Mouse (Mus musculus): ENCODE data around the gene Aff4.
"Not testable (repeated sequence)": the region's sequence is repeated elsewhere in the genome, so short reads cannot be mapped to it uniquely, and the experiment has no call there.

Gene Aff4

DNA sequence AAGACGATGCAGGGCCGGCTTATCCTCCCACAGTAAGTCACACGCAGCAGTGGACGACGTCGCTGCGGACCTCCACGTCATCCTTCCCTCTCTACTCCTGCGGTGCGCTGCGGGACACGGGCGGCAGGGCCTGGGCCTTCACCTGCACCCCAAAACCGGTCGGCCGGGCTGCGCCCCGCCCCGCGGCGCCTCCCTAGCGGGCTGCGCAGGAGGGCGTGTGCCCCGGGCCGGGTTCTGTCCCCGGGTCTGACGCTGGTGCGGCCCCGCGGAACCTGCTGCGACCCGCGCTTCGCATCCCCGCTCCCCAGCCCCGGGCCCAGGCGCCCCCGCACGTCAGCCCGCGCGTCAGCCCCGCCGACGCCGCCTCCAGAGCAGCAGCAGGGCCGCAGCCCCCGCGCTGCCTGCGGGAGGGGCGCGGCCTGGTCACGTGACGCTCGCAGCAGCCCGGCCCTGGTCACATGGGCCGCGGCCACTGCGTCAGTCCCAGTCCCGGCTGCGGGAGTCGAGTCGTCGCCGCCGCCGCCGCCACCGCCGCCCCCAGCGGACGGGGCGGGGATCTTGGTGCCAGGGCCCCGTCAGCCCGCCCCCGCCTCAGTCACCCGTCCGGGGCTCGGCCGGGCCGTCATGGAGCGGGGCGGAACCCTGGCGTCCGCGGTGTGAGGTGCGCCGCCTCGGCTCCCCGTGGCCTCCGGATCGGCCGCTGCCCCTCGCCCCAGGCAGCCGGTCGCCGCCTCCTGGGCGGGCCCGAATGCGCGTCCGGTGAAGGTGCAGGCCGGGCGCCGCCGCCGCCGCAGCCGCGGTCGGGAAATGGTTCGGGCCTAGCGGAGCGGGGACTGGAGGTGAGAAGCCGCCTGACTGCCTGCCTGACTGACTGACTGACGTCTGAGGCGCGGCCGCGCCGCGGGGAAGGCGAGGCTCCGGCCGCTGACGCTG is at the start of gene Aff4:
Gene Aff4, plus strand, starts transcription at position 543 of the 933 bp plus-strand sequence.
- DNase-seq: peak; percentile 96

DNA sequence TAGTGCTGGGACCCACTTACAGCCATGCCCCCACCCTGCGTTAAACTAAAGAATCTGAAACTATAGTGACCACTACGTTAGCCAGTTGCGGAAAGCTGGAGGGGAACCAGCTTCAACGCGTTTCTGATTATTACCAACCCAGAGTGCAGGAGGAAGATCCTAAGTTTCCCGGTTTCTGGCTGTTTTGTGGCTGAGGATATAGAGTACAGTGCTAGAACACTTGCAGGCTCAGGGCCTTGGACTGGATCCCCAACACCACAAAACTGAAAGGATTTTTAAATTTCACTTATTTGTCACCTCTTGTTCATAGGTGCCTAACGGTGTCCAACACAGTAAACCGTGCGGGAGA is 49.5 kb upstream of the Aff4 start:
- DNase-seq: no peak

DNA sequence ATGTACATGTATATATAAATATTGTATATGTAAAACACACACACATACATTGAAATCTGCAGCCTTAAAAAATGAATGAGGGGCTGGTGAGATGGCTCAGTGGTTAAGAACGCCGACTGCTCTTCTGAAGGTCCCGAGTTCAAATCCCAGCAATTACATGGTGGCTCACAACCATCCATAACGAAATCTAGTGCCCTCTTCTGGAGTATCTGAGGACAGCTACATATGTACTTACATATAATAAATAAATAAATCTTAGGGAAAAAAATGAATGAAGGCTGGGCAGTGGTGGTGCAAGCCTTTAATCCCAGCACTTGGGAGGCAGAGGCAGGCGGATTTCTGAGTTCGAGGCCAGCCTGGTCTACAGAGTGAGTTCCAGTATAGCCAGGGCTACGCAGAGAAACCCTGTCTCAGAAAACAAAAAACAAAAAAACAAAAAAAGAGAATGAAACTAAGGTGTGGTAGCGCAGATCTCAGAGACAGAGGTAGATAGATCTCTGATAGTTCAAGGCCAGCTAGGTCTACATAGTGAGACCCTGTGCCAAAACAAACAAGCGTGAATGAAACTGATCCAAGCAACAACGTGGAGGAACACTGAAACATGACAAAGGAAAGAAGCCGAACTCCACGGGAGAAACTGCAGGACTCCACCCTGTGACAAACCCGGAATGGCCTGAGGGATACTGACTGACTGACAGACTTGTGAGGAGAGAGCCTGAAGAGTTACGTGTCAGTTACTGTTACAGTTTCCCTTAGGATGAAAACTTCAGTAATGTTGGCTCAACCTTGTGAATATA is 46.4 kb upstream of the Aff4 start:
- no peak for DNase-seq

DNA sequence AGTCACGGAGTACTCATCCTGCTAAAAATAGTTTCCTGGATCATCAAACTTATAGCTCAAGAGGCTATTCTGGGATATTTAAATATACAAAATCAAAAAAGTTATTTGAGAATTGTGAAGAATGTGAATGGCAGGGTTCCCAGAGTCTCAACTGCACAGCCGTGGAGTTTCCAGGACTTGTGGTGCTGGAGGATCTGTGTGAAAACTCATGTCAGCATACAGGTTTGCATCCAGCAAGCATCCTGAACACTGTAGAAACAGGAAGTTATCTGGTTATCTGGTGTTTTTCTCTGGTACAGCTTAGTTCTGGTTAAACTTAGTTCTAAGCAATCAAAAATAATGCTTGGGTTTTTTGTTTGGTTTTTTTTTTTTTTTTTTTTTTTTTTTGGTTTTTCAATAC is 43.7 kb upstream of the Aff4 start:
- DNase-seq: no peak

DNA sequence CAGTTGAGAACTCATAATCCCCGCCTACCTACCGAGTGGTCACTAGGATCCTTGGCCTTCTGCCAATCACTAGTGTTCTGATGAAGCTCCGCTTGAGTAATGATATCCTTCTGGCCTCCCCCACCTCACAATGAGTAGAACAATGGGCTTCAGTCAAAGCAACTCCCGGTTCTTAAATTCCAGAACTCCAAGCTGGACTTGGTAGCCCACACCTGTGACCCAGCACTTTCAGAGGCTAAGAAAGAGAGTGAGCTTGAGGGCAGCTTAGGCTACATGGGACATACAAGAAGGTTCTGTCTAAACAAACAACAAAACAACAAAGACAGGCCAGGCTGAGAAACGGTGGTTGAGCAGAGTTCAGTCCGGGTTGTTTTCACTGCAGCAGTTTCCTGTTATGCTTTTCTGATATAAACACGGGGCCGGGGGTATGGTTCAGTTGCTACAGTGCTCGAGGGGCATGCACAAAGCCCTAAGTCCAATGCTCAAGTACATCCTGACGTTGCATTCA is 43.0 kb upstream of the Aff4 start:
- DNase-seq: no peak

DNA sequence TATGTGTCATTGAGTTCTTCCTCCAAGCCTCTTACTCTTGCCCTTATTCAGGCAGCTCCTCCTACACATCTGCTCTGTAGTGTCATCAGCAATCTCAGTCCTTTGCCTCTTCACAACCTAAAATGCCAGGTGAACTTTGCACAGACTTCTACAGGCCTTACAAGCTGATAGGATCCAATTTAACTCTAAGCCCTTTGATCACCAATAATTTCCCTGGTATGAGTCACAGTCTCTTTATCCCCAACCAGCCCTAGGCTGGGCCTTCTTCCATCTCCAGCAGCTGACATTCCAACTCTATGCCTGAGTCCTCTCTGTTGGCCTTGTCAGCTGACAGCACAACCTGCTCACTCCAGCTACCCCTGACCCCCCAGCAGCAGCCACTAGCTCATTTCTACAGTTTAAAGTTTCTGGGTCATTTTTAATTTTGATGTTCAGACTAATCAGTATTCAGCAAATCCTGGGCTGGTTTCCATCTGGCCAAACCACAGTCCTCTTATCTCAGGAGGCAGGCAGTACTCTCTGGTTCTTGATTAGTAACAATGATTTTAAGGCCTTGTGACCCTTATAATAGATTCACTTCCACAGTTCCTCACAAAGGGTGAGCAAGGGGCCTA is 42.3 kb upstream of the Aff4 start:
- DNase-seq: no peak

DNA sequence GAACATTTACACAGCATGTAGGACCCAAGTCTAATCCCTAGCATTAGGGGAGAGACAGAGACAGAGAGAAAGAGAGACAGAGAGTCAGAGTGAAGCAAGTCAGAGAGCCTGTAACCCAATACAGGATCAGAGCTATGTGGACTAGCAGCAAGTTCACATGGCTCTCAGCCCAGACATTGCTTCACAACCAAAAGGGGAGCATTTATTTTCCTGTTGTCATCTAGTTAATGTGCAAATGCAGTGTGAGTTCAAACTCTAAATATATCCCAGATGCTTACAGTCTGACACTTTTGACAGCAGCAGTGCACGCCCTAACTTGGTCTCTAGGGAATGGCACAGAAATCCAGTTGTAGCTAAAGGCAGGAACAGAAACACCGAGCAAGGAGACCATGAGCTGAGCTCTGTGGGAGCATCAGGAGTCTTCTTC is 41.7 kb upstream of the Aff4 start:
- no peak for DNase-seq

DNA sequence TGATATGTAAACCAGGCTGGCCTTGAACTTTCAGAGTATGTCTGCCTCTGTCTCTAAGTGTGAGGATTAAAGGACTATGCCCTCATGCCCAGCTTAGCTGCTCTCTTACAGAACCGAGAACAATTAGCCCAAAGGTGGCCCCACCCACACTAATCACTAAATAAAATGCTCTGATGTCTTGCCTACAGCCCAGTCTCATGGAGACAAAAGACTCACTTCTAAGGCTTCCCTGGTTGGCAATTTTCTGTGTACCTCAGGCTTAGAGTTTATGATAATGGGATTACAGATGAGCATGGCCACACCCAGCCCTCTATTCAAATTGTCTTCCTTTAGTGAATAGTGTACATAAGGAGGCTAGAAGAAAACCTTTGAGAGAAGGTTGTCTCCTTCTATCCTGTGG is 39.2 kb upstream of the Aff4 start:
- no peak for DNase-seq

DNA sequence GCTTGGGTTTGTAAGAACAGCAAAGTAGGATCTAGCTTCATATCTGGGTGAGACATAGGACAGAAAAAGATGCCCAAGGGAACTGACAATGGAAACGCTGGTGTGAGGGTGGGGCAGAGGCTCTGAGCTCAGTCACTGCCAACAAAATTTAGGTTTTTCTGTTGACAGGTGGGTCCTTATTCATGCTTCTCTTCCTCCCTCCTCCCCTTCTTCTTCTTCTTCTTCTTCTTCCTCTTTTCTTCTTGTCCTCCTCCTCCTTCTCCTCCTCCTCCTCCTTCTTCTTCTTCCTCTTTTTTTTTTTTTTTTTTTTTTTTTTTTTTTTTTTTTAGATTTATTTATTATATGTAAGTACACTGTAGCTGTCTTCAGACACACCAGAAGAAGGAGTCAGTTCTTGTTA is 37.8 kb upstream of the Aff4 start:
- DNase-seq: not testable (repeated sequence)

DNA sequence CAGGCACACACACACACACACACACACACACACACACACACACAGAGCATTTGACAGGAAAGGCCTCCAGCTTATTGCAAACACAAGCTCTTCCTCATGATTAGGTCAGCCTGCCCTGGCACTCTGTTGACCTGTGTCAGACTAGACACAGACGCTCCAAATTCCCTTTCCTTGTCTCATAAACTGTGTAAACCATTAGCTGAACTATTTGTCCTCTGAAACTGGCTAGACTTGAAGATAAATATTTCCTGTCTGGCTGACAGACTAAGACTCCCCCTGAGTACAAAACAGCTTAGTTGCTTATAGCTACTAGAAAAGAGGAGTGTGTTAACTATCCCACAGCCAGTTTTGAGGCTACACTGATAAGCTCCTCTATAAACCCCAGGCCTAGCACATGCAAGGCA is 35.9 kb upstream of the Aff4 start:
- no peak for DNase-seq

DNA sequence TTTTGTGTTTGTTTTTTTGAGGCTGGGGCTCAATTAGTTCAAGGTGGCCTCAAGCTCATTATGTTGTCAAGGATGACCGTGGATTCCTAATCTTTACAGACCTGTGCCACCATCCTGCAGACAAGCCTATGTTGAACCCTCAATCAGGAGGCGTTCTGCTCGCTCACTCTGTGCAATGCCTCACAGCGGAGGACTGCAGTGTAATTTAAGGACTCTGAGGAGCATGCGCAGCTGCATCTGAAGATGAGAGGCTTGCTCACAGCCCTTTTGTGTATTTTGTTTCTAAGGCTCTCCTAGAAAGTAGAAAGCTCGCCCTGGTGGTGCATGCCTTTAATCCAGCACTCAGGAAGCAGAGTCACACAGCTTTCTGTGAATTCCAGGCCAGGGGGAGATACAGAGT is 33.6 kb upstream of the Aff4 start:
- peak; percentile 52 for DNase-seq

DNA sequence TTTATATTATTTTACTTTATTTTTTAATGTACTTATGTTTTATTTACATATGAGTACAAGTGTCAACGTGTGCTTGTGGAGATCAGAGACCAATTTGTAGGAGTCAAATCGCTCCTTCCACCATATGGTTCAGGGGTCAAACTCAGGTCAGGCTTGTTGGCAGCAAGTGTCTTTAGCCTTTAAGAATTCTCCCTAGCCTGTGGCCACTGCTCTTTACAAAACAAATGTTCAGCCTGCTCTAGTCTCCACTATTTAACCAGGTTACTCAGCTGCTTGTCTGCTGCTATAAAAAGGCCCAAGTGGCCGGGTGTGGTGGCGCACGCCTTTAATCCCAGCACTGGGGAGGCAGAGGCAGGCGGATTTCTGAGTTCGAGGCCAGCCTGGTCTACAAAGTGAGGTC is 32.6 kb upstream of the Aff4 start:
- DNase-seq: peak; percentile 37

DNA sequence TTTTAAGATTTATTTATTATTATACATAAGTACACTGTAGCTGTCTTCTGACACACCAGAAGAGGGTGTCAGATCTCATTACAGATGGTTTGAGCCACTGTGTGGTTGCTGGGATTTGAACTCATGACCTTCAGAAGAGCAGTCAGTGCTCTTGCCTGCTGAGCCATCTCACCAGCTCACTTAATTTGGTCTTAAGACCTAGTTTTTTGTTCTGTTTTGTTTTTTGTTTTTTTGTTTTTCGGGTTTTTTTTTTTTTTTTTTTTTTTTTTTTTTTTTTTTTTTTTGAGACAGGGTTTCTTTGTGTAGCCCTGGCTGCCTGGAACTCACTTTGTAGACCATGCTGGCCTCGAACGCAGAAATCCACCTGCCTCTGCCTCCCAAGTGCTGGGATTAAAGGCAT is 32.1 kb upstream of the Aff4 start:
- not testable (repeated sequence) for DNase-seq

DNA sequence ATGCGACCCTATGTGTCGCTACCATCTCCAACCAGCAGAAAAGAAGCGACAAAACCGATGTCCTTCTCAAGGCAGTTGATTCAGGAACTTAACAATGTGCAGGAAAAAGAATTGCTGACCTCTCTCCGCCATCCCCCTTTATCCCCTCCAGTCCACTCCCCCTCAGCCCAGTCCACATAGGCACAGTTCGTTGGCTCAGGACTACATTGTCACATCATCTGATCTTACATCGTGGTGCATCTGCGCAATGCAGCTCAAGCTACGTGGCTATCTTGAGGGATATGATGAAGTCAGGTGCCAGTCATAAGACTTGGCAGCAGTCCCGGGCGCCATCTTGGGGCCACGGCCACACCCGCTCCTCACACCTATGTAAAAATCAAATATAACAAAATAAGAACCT is 30.8 kb upstream of the Aff4 start:
- not testable (repeated sequence) for DNase-seq

DNA sequence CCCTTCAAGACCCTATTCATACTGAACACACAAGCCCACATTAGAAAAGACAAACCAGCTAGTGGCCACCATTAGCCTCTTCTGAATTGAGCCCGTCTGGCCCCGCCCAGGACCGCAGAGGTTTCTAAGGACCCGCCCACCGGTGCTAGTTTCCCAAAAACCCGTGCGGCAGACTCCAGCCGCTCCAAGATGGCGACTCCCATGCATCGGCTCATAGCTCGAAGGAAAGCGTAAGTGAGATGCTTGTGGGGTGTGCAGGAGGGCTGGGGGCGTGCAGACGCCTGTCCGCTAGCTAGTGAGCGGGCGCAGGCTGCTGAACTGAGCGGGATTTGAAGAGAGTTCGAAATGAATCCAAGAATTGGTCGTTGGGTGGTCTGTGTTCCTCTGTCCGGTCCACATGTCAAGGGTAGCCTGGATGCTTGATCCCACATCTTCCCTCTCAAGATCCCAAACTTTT is 26.1 kb upstream of the Aff4 start, which contains the start of gene Zcchc10:
Gene Zcchc10, plus strand, starts transcription at position 168 of the 457 bp plus-strand sequence.
- DNase-seq: peak; percentile 96

DNA sequence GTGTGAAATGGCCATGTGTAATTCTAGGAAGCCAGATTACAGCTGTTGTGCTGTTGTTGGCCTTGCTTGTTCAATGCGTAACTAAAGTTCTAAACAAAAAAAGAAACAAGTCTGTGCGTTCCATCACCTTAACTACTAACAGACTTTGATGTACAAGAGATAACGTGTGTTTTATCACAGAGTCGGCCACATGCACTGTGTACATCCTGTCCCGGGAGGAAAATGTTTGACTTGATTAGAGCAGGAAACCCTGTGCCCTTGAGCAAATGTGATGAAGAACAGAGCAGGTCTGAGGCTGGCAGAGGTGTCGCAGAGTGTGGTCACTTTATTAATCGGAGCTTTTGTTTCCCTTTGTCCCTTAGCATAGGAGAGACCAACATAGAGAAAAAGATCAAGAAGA is 20.3 kb upstream of the Aff4 start:
- DNase-seq: no peak

DNA sequence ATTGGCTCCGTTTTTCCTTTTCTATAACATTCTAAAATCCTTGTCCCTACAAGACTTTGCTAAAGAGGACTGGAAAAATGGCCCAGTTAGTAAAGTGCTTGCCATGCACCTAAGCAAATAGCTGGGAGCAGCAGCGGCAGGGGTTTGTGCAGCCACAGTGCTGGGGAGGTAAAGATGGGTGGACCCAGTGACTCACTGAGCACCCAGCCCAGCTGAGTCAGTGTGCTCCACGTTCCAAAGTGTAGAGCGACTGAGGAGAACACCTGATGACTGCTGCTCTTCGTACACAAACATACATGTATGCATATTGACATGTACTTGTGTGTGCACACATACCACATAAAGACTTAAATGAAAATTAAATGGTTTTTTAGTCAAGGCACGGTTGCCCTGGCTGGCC is 19.5 kb upstream of the Aff4 start:
- no peak for DNase-seq

DNA sequence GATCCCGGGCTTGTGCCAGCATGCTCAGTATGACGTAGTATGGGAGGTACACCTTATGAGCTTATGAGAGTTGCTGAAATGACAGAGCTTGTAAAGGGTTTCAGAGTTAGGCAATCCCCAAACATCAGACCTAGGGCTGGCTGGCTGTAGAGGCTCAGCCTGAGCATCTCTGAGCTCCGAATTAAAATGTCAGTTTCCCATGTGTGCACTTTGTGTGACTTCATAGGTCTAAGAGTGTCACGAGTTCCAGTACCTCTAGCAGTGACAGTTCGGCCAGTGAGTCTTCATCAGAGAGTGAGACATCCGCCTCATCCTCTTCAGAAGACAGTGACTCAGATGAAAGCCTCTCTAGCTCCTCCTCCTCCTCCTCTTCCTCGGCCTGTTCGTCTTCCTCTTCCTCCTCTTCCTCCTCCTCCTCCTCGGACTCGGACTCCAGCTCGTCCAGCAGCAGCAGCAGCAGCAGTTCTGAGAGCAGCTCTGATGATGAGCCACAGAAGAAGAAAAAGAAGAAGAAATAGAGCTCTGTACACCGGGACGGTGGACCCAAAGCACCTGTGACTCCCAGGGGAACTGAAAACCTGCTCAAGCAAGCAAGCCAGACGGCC is 18.5 kb upstream of the Aff4 start:
- no peak for DNase-seq

DNA sequence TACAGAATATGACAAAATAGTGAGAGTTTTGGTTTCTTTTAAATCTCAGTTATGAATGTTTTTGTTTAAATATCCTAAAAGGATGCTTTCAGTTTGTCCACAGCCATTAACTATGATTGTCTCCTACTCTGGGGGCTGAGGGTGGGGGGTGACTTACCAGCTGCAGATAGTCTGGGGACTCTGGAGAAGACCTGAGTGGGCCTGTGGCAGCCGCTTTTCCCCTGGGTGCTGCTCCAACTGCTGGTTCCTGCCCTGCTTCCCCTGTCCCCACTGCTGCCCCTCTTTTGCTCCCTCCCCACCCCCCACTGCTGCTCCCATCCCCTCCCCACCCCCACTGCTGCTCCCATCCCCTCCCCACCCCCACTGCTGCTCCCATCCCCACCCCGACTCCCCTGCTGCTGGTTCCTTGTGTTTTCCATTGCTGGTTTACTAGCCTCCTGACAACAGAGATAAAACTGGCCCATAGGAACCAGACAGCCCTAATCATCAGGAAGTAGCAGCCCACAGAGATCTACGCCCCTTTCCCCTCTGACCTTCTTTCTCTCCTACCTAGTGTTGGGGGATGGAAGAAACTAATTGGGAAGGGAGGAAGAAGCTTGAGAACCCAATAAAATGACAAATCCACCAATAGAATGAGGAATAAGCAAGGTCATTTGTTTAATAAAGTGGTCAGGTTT is 15.0 kb upstream of the Aff4 start:
- DNase-seq: no peak

DNA sequence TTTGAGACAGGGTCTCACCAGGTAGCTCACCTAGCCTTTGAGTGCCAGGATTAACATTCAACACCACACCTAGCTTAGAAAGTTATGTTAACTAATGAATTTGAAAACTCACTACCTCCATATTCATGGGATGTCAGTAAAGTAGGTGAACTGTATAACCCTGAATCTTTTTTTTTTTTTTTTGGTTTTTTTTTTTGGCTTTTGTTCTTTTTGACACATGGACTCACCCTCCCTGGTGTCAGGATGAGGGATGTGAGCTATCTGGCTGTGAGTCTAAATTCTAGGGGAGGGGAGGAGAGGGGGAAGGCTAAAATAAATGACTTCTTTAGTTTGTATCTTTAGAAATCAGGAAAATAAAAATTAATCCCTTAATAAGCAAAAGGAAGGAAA is 14.5 kb upstream of the Aff4 start:
- no peak for DNase-seq

DNA sequence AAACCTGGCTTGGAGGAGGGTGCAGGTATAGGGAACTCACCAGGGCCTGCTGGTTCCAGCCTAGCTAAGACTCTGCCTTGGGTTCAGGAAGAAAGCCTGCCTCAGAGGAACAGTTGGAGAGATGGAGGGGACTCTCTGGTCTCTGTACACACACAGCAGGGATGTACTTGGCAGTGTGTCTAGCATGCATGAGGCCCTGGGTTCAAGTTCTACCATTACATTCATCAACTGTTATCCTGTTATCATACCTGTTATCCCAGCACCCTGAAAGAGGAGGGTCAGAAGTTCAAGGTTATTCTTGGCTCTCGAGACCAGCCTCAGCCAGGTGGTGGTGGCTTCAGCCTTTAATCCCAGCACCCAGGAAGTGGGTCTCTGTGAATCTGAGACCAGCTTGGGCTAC is 13.7 kb upstream of the Aff4 start:
- DNase-seq: no peak

DNA sequence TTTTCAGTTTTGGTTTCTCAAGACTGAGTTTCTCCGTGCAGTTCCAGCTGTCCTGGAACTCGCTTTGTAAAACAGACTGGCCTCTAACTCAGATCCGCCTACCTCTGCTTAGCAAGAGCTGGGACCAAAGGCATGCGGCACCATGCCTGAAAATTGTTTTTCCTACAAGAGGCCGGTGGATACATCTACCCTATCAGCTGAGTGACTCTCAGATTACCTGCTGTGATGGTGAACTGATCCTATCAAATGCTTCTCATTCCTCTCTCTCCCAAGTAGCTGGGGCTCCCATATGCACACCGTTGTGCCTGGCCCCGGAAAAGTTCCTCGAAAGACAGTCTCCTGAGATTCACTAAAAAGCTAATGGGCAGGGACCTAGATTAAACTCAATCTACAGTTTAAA is 12.9 kb upstream of the Aff4 start:
- DNase-seq: no peak
